Mouse (Mus musculus) forebrain, embryonic 12.5 days (tissue): ENCODE results near the gene Olfr749. TPM values are rescaled to one million over a fixed set of nuclear protein-coding genes. Genes with fewer than 3 reads are reported as not detected.
"Not testable (repeated sequence)": the region's sequence is repeated elsewhere in the genome, so short reads cannot be mapped to it uniquely, and the experiment has no call there.

ENCODE experiments used
- ATAC-seq: fragments of 200-750 bp; cut with Nextera tagmentation; 2 replicates; pipeline ENCODE4 v1.8.0; 2017; ENCODE audit warnings: moderate TSS enrichment; ENCODE audit not compliant: low FRiP score
- H3K27ac ChIP-seq: fragments of 300-500 bp; sonication (generic); 2 replicates; pipeline ENCODE4 v1.5.1; 2016; ENCODE audit warnings: mild to moderate bottlenecking
- H3K27me3 ChIP-seq: fragments of 300-500 bp; sonication (generic); 2 replicates; pipeline ENCODE4 v1.6.1; 2016; ENCODE audit warnings: mild to moderate bottlenecking
- H3K36me3 ChIP-seq: fragments of 300-500 bp; sonication (generic); replicated peaks from 2 replicates; pipeline ENCODE4 v1.6.1; 2016; ENCODE audit warnings: mild to moderate bottlenecking
- H3K4me1 ChIP-seq: fragments of 300-500 bp; sonication (generic); 2 replicates; pipeline ENCODE4 v1.6.1; 2016
- H3K4me2 ChIP-seq: fragments of 300-500 bp; sonication (generic); 2 replicates; pipeline ENCODE4 v1.6.1; 2016; ENCODE audit warnings: mild to moderate bottlenecking, moderate library complexity
- H3K4me3 ChIP-seq: fragments of 300-500 bp; sonication (generic); replicated peaks from 2 replicates; pipeline ENCODE4 v1.5.1; 2016; ENCODE audit warnings: mild to moderate bottlenecking
- H3K9ac ChIP-seq: fragments of 300-500 bp; sonication (generic); 2 replicates; pipeline ENCODE4 v1.6.1; 2016; ENCODE audit warnings: mild to moderate bottlenecking
- H3K9me3 ChIP-seq: fragments of 300-500 bp; sonication (generic); 2 replicates; pipeline ENCODE4 v1.6.1; 2016
- WGBS: fragments of 180-500 bp; shearing (Covaris S2); methylation state at CpG from one replicate; pipeline ENCODE4 v1.1.7; 2016; 5-methylcytosine and 5-hydroxymethylcytosine counted together
- polyA plus RNA-seq: library from polyadenylated mRNA; unstranded; fragments of >200 nt; fragmentation: Nextera tagmentation; extraction: Ambion mirVana; gene quantifications from 2 replicates; pipeline ENCODE4 v1.2.1, GENCODE M21; 2016

The Olfr749 gene
- not detected in 2 replicates for polyA plus RNA-seq

DNA sequence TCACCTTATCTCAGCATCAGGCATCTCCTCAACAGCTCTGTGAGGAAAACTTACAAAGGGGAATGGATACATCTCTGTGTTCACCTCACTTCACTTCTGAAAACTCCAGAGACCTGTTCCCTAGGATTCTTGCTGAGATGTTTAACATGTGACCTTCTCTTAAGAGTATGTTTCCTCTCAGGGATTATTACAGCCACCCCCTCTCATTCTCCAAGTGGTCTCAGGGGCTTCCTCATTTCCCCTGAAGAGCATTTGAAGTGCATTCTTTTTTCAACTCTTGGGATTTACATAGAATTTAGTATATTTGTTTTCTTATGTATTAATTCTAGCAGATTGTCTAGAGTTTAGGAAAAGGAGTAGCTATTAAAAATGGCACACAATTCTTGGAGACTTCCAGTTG is at the start of gene Olfr749:
Olfr749 (minus strand) TSS at position 101 of the 400 bp plus-strand sequence.
- H3K27ac ChIP-seq, result no peak within 1 kb of the TSS
- H3K9ac ChIP-seq, result no peak within 1 kb of the TSS
- no peak within 1 kb of the TSS for H3K4me3 ChIP-seq
- no peaks in the 10 kb centered on the region for H3K4me1 ChIP-seq
- no peaks in the 10 kb centered on the region for H3K9me3 ChIP-seq
- no peaks in the 10 kb centered on the region for H3K36me3 ChIP-seq
- ATAC-seq, result no peak
- no peak within 1 kb of the TSS for H3K4me2 ChIP-seq
- no peaks in the 10 kb centered on the region for H3K27me3 ChIP-seq

DNA sequence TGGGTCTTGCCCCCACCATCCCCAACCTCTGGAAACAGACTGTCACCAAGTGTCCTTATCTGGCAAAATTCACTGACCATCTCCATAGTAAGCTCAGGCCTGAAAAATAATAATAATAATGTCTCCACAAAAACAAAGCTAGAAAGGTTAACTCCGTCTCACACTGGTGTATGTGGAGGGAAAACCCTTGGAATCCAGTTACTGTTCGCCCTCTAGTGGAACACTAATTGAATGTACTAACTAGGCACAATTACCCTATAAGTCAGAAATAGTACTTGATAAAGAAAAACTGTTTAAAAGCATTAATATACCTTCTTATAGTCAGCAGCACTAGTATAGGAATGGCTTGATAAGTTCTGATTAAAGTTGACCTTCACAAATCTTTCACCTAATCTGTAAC is 43.3 kb upstream of the Olfr749 start:
- Histone ChIP-seq H3K9me3 (no peaks in the 10 kb centered on the region), H3K27ac (no peak overlapping the region), H3K36me3 (no peaks in the 10 kb centered on the region), H3K4me1 (peaks cover 8% of the 10 kb centered on the region), H3K4me2 (no peak overlapping the region), H3K27me3 (no peaks in the 10 kb centered on the region), H3K9ac (no peak overlapping the region), H3K4me3 (no peak overlapping the region)
- 20% methylated on average over 2 of the region's 2 CpGs for WGBS
- ATAC-seq, result no peak

DNA sequence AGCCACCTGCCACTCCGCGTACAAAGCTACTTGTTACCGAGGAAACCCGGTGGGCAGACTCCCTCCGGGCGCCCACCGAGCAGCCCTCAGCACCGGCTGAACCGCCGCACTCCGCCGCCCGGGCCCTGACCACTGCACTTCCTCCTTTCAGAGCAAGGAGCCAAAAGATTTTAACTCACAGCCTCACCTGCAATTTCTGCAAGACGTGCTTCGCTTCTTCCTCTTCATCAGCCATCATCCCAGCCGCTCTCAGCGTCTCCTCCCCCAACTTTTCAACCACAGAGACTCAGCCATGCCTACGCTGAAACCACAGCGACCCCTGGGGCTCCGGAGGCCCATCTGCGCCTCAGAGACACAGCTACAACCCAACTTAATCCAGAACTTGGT is 40.4 kb upstream of the Olfr749 start, which contains the start of gene Ttc5:
Ttc5 (minus strand) TSS at position 269 of the 387 bp plus-strand sequence.
- under 1% methylated on average over 21 of the region's 21 CpGs for WGBS
- ATAC-seq, result peak; percentile 95

DNA sequence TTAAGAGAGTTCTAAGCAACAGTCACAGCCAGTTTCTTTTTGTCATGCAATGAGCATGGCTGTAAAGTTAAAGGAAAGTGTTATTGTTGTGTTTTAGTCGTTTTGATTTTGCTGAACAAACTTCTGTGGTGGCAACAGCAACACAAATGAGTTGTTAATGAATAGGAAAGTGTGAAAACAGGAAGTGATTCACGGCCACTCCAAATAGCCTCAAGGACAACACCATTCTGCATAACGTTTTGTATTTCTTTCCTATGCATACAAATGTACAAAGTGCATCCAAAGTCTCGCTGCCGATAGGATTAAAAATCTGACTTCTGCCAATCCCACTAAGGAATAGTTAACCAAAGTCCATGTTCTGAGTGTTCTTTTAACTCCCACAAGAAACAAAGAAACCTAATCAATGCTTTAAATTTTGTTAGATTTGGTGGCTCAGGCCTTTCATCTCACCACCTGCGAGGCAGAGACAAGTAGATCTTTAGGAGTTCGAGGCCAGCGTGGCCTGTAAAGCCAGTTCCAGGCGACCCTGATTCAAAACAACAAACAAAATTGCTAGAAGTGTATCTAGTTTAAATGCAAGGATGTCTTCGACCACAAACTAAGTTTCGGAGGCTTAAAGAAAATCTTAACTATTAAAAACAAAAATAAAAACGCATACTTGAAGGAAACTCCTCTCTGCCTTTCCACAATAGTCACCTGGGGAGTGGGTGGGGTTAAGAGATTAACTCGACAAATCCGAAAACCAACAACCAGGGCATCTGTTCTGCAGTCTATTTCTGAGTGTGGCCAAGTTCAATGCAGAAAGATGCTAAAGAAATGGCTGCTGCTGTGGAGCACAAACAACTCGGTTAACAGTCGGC is 39.7 kb upstream of the Olfr749 start:
- Histone ChIP-seq H3K9me3 (no peaks in the 10 kb centered on the region), H3K4me1 (peaks cover 9% of the 10 kb centered on the region), H3K36me3 (peaks cover 25% of the 10 kb centered on the region), H3K27me3 (no peaks in the 10 kb centered on the region), H3K4me3 (peak overlapping the region; percentile 80), H3K9ac (peak overlapping the region; percentile 71), H3K27ac (peak overlapping the region; percentile 80), H3K4me2 (peak overlapping the region; percentile 58)
- 26% methylated on average over 16 of the region's 16 CpGs for WGBS
- ATAC-seq, result no peak; the same call in 1 of the 2 replicates

More for the DNA sequence above, 40.4 kb upstream of the Olfr749 start, which contains the start of gene Ttc5:
- Histone ChIP-seq H3K4me1 (peaks cover 9% of the 10 kb centered on the region), H3K9me3 (no peaks in the 10 kb centered on the region), H3K27me3 (no peaks in the 10 kb centered on the region), H3K36me3 (peaks cover 20% of the 10 kb centered on the region), H3K9ac (peak within 1 kb of the TSS; percentile 71), H3K4me3 (peak within 1 kb of the TSS; percentile 80), H3K27ac (peak within 1 kb of the TSS; percentile 80), H3K4me2 (peak within 1 kb of the TSS; percentile 58)

DNA sequence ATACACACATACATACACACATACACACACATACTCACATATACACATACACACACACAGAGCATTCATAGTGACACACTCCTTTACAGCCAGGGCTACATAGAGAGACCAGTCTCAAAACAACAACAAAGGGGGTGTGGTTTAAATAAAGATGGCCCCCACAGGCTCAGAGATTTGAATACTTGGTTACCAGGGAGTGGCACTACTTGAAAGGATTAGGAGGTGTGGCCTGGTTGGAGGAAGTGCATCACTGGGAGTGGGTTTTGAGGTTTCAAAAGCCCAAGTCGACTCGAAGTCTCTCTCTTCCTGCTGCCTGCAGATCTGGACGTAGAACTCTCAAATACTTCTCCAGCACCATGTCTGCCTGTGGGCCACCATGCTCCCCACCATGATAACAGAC is 37.3 kb upstream of the Olfr749 start:
- no peak overlapping the region for H3K4me2 ChIP-seq
- no peak overlapping the region for H3K9ac ChIP-seq
- no peak overlapping the region for H3K27ac ChIP-seq
- ATAC-seq, result no peak
- H3K27me3 ChIP-seq, result no peaks in the 10 kb centered on the region
- H3K9me3 ChIP-seq, result no peaks in the 10 kb centered on the region
- H3K4me3 ChIP-seq, result no peak overlapping the region
- 97% methylated on average over 3 of the region's 3 CpGs for WGBS
- peaks cover 38% of the 10 kb centered on the region for H3K36me3 ChIP-seq
- peaks cover 9% of the 10 kb centered on the region for H3K4me1 ChIP-seq

DNA sequence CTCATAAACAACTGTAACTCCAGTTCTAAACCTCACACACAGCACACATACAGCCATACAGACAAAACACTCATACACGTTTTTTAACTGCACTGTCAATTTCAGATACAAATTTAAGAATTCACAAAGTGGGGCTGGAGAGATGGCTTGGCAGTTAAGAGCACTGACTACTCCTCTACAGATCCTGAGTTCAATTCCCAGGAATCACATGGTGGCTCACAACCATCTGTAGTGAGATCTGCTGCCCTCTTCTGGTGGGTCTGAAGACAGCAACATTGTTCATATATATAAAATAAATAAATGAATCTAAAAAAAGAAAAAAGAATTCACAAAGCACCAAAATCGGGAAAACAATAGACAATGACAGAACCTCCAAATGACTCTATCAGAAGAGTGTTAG is 26.4 kb upstream of the Olfr749 start:
- Histone ChIP-seq H3K27me3 (no peaks in the 10 kb centered on the region), H3K9me3 (no peaks in the 10 kb centered on the region), H3K4me2 (no peak overlapping the region), H3K4me3 (no peak overlapping the region), H3K4me1 (no peaks in the 10 kb centered on the region), H3K27ac (no peak overlapping the region), H3K9ac (no peak overlapping the region), H3K36me3 (peaks cover 89% of the 10 kb centered on the region)
- 87% methylated on average over 2 of the region's 2 CpGs for WGBS
- ATAC-seq, result no peak

DNA sequence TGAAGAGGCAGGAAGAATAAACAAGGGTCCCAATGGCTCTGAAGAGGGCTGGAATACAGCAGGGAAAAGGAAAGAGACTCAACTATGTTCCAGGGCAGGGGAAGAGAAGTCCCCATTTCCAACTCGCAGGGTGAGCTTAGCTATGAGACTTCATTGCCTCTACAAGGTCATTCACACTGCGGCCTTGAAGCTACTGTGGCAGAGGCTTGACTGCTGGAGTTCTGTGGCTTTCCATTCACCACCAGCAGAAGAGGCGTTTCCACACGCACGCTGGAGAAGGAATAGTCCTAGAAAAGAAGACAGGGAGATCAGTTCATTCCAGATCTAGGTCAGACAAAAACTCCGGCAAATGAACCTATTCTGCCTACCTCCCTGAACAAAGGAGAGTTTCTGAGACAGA is 20.8 kb upstream of the Olfr749 start:
- no peaks in the 10 kb centered on the region for H3K4me1 ChIP-seq
- WGBS, result 96% methylated on average over 6 of the region's 6 CpGs
- H3K27me3 ChIP-seq, result no peaks in the 10 kb centered on the region
- peaks cover 58% of the 10 kb centered on the region for H3K36me3 ChIP-seq
- H3K9me3 ChIP-seq, result no peaks in the 10 kb centered on the region
- no peak overlapping the region for H3K9ac ChIP-seq
- ATAC-seq, result no peak
- no peak overlapping the region for H3K4me2 ChIP-seq
- H3K27ac ChIP-seq, result no peak overlapping the region
- H3K4me3 ChIP-seq, result no peak overlapping the region

DNA sequence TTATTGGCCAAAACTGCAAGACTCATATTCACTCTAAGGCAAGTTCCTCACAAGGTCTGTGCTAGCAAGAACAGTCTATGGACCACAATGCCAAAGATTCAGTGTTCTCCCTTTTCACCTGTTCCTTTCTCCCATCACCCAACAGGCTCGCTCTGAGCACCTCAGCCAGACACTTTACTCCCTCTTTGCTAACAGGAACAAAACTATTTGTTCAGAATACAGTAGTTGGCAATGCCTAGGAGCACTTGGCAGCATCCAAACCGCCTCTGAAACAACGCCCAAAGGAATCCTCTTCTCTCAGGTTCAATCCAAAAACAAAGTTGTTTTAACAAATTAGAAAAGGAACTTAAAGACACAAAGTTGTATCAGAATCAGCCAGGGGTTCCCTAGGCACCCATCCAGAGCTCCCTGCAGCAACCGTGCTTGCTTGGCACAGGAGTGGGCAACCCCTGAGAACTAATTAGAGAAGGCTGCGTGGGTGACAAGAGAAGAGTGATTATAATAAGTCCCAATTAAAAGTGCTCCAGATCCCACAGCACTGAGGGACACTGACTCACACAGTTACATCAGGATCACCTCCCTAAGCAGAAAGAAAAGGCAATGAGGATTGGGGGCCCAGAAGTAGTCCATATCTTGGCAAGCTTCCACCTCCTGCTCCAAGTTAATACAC is 13.7 kb upstream of the Olfr749 start:
- WGBS, result 75% methylated on average over 5 of the region's 5 CpGs
- Histone ChIP-seq H3K4me1 (no peaks in the 10 kb centered on the region), H3K9ac (no peak overlapping the region), H3K9me3 (no peaks in the 10 kb centered on the region), H3K27ac (no peak overlapping the region), H3K4me2 (no peak overlapping the region), H3K27me3 (no peaks in the 10 kb centered on the region), H3K4me3 (no peak overlapping the region), H3K36me3 (no peaks in the 10 kb centered on the region; the same call in 1 of the 2 replicates)
- no peak for ATAC-seq

DNA sequence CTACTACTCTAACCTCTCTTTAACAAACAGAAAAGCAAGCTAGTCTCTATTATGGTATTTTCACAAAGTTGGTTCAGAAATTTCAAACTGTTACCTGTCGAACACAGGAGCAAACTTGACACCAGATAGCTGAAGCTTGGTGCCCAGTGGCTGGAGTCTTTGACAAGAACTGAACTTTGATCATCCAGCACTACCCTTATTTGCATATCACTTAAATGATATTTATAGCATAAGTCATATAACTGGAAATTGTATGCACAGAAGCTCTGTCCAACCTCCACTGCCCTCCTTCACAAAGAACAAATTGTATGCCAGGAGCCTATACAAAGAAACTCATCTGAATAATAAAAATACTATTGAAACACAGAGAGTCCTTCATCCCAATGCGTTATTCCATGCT is 3.3 kb downstream of the Olfr749 start:
- Histone ChIP-seq H3K4me1 (no peaks in the 10 kb centered on the region), H3K4me2 (no peak overlapping the region), H3K36me3 (no peaks in the 10 kb centered on the region), H3K27me3 (no peaks in the 10 kb centered on the region), H3K27ac (no peak overlapping the region), H3K9me3 (no peaks in the 10 kb centered on the region), H3K4me3 (no peak overlapping the region), H3K9ac (no peak overlapping the region)
- no peak for ATAC-seq
- 68% methylated on average over 2 of the region's 2 CpGs for WGBS

DNA sequence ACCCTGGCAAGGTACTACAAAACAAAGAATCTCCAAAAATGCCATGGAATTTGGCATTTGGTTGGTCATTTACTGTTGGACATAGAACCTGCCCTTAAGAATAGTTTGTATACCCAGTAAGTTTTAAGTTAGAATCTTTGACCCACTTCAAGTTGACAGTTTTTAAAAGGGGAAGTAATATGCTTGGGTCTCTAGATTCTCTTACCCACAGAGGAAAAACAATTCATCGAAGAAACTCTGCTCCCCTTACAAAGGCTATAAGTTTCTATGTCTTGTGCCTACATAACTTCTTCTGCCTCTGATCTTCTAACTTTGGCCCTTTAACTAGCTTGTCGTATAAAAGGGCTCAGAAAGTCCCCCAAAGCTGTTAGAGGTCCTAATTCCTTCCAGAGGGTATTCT is 4.6 kb downstream of the Olfr749 start:
- H3K9ac ChIP-seq, result no peak overlapping the region
- H3K9me3 ChIP-seq, result no peaks in the 10 kb centered on the region
- H3K27ac ChIP-seq, result no peak overlapping the region
- 76% methylated on average over 2 of the region's 2 CpGs for WGBS
- no peak overlapping the region for H3K4me2 ChIP-seq
- no peaks in the 10 kb centered on the region for H3K27me3 ChIP-seq
- H3K4me3 ChIP-seq, result no peak overlapping the region
- H3K36me3 ChIP-seq, result no peaks in the 10 kb centered on the region
- ATAC-seq, result no peak
- no peaks in the 10 kb centered on the region for H3K4me1 ChIP-seq

DNA sequence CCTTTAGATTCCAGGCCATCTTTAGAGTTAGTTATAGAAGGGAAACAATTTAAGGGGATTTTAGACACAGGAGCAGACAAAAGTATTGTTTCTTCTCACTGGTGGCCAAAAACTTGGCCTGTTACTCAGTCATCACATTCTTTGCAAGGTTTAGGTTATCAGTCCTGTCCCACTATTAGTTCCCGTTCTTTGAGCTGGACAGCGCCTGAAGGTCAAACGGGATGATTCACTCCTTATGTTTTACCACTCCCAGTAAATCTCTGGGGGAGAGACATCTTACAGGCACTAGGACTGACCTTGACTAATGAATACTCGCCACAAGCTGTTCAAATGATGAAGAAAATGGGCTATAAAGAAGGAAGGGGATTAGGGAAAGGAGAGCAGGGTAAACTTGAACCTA is 22.5 kb downstream of the Olfr749 start:
- H3K9me3 ChIP-seq, H3K4me1 ChIP-seq, H3K27me3 ChIP-seq, H3K36me3 ChIP-seq, ATAC-seq, H3K27ac ChIP-seq, H3K4me2 ChIP-seq, H3K9ac ChIP-seq, H3K4me3 ChIP-seq: not testable (repeated sequence)
- 75% methylated on average over 4 of the region's 4 CpGs for WGBS

DNA sequence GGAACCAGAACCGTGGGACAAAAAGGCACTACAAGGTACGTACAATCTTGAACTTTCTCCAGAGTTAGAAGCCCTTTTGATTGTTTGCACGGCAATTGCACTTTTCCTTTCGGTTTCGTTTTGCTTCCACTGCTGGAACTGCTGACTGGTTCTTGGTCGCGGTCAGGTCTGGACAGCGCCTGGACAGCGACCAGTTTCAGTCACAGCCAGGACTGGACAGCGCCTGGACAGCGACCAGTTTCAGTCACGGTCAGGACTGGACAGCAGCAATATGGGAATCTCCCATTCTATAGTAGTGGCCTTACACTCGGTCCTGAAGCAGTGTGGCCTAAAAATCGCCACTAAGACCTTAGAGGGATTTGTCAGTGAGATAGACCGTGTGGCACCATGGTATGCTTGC is 25.0 kb downstream of the Olfr749 start:
- not testable (repeated sequence) for ATAC-seq, H3K4me3 ChIP-seq, H3K9ac ChIP-seq, H3K27ac ChIP-seq, H3K4me1 ChIP-seq, H3K9me3 ChIP-seq, H3K4me2 ChIP-seq, H3K36me3 ChIP-seq, H3K27me3 ChIP-seq
- WGBS, result 90% methylated on average over 15 of the region's 15 CpGs
